Mouse (Mus musculus) urinary bladder, postnatal 14 days (tissue): ENCODE measurements around the gene Glra1.
A peak's percentile ranks its signal among the peaks of the same experiment; 100 is the strongest.
"Not testable (repeated sequence)": the region's sequence is repeated elsewhere in the genome, so short reads cannot be mapped to it uniquely, and the experiment has no call there.

ENCODE experiments used
- DNase-seq: peaks from one replicate; pipeline ENCODE4 v3.0.0; 2021; ENCODE audit warnings: low spot score

The Glra1 gene

GRCm38 (mm10) chr11:55607808-55608523 lies at the start of gene Glra1:
TSS of gene Glra1 (minus strand) at chr11:55608198.
- peak; percentile 67 for DNase-seq

GRCm38 (mm10) chr11:55636961-55637360 lies 29.0 kb upstream of the Glra1 start:
- no peak for DNase-seq

GRCm38 (mm10) chr11:55633901-55634300 lies 25.9 kb upstream of the Glra1 start:
- no peak for DNase-seq

- not testable (repeated sequence) for DNase-seq
Measured at GRCm38 (mm10) chr11:55614631-55615030, 6.6 kb upstream of the Glra1 start.

- DNase-seq: no peak
Measured at GRCm38 (mm10) chr11:55608524-55608920, 524 bp upstream of the Glra1 start.

GRCm38 (mm10) chr11:55607066-55607807 lies 761 bp downstream of the Glra1 start:
- no peak for DNase-seq

GRCm38 (mm10) chr11:55601447-55602065 lies 6.4 kb downstream of the Glra1 start:
- no peak for DNase-seq

- DNase-seq: no peak
Measured at GRCm38 (mm10) chr11:55595726-55596125, 12.3 kb downstream of the Glra1 start.

GRCm38 (mm10) chr11:55594411-55594810 lies 13.6 kb downstream of the Glra1 start:
- DNase-seq: no peak

GRCm38 (mm10) chr11:55591194-55591593 lies 16.8 kb downstream of the Glra1 start:
- no peak for DNase-seq

GRCm38 (mm10) chr11:55589376-55590167 lies 18.4 kb downstream of the Glra1 start:
- DNase-seq: no peak

GRCm38 (mm10) chr11:55574397-55574796 lies 33.6 kb downstream of the Glra1 start:
- peak; percentile 4 for DNase-seq

- DNase-seq: peak; percentile 15
Measured at GRCm38 (mm10) chr11:55571144-55571543, 36.9 kb downstream of the Glra1 start.

GRCm38 (mm10) chr11:55566309-55567099 lies 41.5 kb downstream of the Glra1 start:
- DNase-seq: no peak

GRCm38 (mm10) chr11:55545690-55546089 lies 62.3 kb downstream of the Glra1 start:
- DNase-seq: no peak

- DNase-seq: no peak
Measured at GRCm38 (mm10) chr11:55542671-55543070, 65.3 kb downstream of the Glra1 start.

GRCm38 (mm10) chr11:55542128-55542527 lies 65.9 kb downstream of the Glra1 start:
- DNase-seq: no peak

GRCm38 (mm10) chr11:55534766-55535165 lies 73.2 kb downstream of the Glra1 start:
- no peak for DNase-seq

GRCm38 (mm10) chr11:55533378-55533777 lies 74.6 kb downstream of the Glra1 start:
- DNase-seq: no peak

- no peak for DNase-seq
Measured at GRCm38 (mm10) chr11:55530741-55531140, 77.3 kb downstream of the Glra1 start.
